Comparison of ENCODE assay signal across 28 mouse cellular contexts in the genomic region with DNA sequence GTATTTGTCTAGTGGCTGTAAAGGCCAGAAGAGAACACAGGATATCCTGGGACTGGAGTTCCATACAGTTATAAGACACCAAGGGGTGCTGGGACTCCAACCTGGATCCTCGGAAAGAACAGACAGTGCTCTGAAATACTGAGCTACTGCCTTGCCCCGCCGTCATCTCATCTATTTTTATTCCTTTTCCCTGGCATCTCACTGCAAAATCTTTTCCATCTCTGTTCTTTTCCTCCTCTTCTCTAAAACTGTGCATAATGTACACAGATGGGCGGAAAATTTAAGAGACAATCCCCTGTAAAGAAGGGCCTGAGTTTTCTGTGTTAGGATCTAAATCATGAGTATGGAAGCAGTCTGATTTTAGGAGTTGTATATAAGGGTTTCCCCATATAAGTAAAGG.
DNase-seq lines count a peak whose midpoint lies in the region; ATAC-seq and TF ChIP-seq lines count a peak whose summit lies in the region.
"Had no signal": no experiment of that assay in that cellular context is flagged by ENCODE, and none has a peak within 500 bp of the region (broad histone marks: within the 10 kb centered on the region; RNA-seq: fewer than 3 reads in every experiment).

No protein-coding gene starts in this region.

- peaks cover 6% of the 10 kb centered on the region for H3K4me1 ChIP-seq in forebrain, postnatal 0 days (ENCODE audit: insufficient read depth)
- H3K4me1 ChIP-seq in forebrain, embryonic 11.5 days (replicated peaks; ENCODE audit: control insufficient read depth, insufficient read depth, low read length) = no peaks in the 10 kb centered on the region
- peaks cover 5% of the 10 kb centered on the region for H3K4me1 ChIP-seq in heart, embryonic 11.5 days (ENCODE audit: control insufficient read depth, insufficient read depth, low read length)
- H3K4me1 ChIP-seq: embryonic facial prominence, embryonic 10.5 days; embryonic facial prominence, embryonic 12.5 days had no signal

- WGBS in forebrain, postnatal 0 days = 67% methylated on average over 4 of the region's 4 CpGs
- 95% methylated on average over 4 of the region's 4 CpGs for WGBS in forebrain, embryonic 11.5 days
- WGBS in heart, embryonic 11.5 days (ENCODE audit: insufficient replicate concordance) = 81% methylated on average over 4 of the region's 4 CpGs

- no peak for ATAC-seq in forebrain, postnatal 0 days
- no peak for ATAC-seq in forebrain, embryonic 11.5 days (replicated peaks; ENCODE audit: low FRiP score)
- ATAC-seq in heart, embryonic 11.5 days (replicated peaks; ENCODE audit: insufficient number of reproducible peaks, low FRiP score, low TSS enrichment) = no peak
- ATAC-seq: activated CD4-positive, CD25-positive, alpha-beta regulatory T cell, adult 4 months; CD4-positive, CD25-positive, alpha-beta regulatory T cell, adult 4 months; forebrain, embryonic 14.5 days; forebrain, embryonic 16.5 days; Patski had no signal

- no peaks in the 10 kb centered on the region for H3K36me3 ChIP-seq in forebrain, postnatal 0 days (ENCODE audit: insufficient read depth)
- H3K36me3 ChIP-seq in forebrain, embryonic 11.5 days (ENCODE audit: control insufficient read depth, insufficient read depth, low read length) = no peaks in the 10 kb centered on the region
- no peaks in the 10 kb centered on the region for H3K36me3 ChIP-seq in heart, embryonic 11.5 days (ENCODE audit: control insufficient read depth, insufficient read depth, low read length)
- H3K36me3 ChIP-seq: embryonic facial prominence, embryonic 12.5 days; forebrain, embryonic 12.5 days had no signal

- no peak overlapping the region for H3K4me3 ChIP-seq in forebrain, postnatal 0 days (ENCODE audit: low read depth, low read length)
- H3K4me3 ChIP-seq in forebrain, embryonic 11.5 days (ENCODE audit: low read depth, low read length) = no peak overlapping the region
- H3K4me3 ChIP-seq in heart, embryonic 11.5 days (ENCODE audit: low read depth, low read length) = no peak overlapping the region
- H3K4me3 ChIP-seq: embryonic facial prominence, embryonic 10.5 days; embryonic facial prominence, embryonic 12.5 days; forebrain, embryonic 12.5 days had no signal

- H3K27ac ChIP-seq in forebrain, postnatal 0 days (ENCODE audit: low read depth, low read length) = peak overlapping the region; percentile 66
- no peak overlapping the region for H3K27ac ChIP-seq in forebrain, embryonic 11.5 days (ENCODE audit: low read depth, low read length)
- H3K27ac ChIP-seq in heart, embryonic 11.5 days (ENCODE audit: low read depth, low read length) = no peak overlapping the region
- H3K27ac ChIP-seq: embryonic facial prominence, embryonic 10.5 days; embryonic facial prominence, embryonic 12.5 days; forebrain, embryonic 12.5 days had no signal

- no peak for TF ChIP-seq CTCF in forebrain, postnatal 0 days (IDR thresholded peaks at IDR 0.05; ENCODE audit: low read depth)

- no peak for DNase-seq in forebrain, postnatal 0 days
- DNase-seq in forebrain, embryonic 11.5 days (ENCODE audit: low spot score) = no peak
- peak; percentile 8 for DNase-seq in heart, adult 11 months
- peak; percentile 15 to 22 for DNase-seq in left cerebral cortex, adult 18-20 months (ENCODE audit: low spot score in 2 of 2)
- no peak for DNase-seq in left cerebral cortex, adult 8-10 months (ENCODE audit: low spot score in 2 of 2)
- DNase-seq in right cerebral cortex, adult 18-20 months = peak; percentile 31
- no peak for DNase-seq in right cerebral cortex, adult 2 months (ENCODE audit: low spot score in 2 of 2)
- DNase-seq: adrenal gland, adult 8-10 months; adrenal gland, postnatal 14 days; adrenal gland, postnatal 36 days; B cell, adult 2 months; cerebellum, adult 11 months; cerebellum, adult 18-20 months; cerebellum, adult 8-10 months; cerebellum, adult 9-11 months; cerebellum, postnatal 14 days; cerebellum, postnatal 36 days had no signal

- no peak overlapping the region for H3K9ac ChIP-seq in forebrain, postnatal 0 days
- no peak overlapping the region for H3K9ac ChIP-seq in forebrain, embryonic 11.5 days (ENCODE audit: low read length)
- H3K9ac ChIP-seq in heart, embryonic 11.5 days (ENCODE audit: low read depth, low read length) = no peak overlapping the region
- H3K9ac ChIP-seq: embryonic facial prominence, embryonic 12.5 days; forebrain, embryonic 12.5 days had no signal

- H3K27me3 ChIP-seq in forebrain, postnatal 0 days (ENCODE audit: insufficient read depth, low read length) = no peaks in the 10 kb centered on the region
- no peaks in the 10 kb centered on the region for H3K27me3 ChIP-seq in forebrain, embryonic 11.5 days (ENCODE audit: control insufficient read depth, insufficient read depth, low read length)
- H3K27me3 ChIP-seq in heart, embryonic 11.5 days (ENCODE audit: control insufficient read depth, insufficient read depth, low read length) = no peaks in the 10 kb centered on the region
- H3K27me3 ChIP-seq: CH12.LX; embryonic facial prominence, embryonic 12.5 days; forebrain, embryonic 12.5 days; Patski had no signal

- H3K4me2 ChIP-seq in forebrain, postnatal 0 days (ENCODE audit: low read depth) = no peak overlapping the region
- H3K4me2 ChIP-seq in forebrain, embryonic 11.5 days (ENCODE audit: low read depth, low read length, severe bottlenecking) = no peak overlapping the region
- H3K4me2 ChIP-seq in heart, embryonic 11.5 days = no peak overlapping the region
- H3K4me2 ChIP-seq: embryonic facial prominence, embryonic 12.5 days; forebrain, embryonic 12.5 days had no signal

- no peaks in the 10 kb centered on the region for H3K9me3 ChIP-seq in forebrain, postnatal 0 days (ENCODE audit: low read length)
- H3K9me3 ChIP-seq in forebrain, embryonic 11.5 days (ENCODE audit: control insufficient read depth, low read length) = no peaks in the 10 kb centered on the region
- H3K9me3 ChIP-seq in heart, embryonic 11.5 days (replicated peaks; ENCODE audit: control insufficient read depth, low read length) = no peaks in the 10 kb centered on the region
- H3K9me3 ChIP-seq: embryonic facial prominence, embryonic 10.5 days; embryonic facial prominence, embryonic 12.5 days; forebrain, embryonic 12.5 days; G1E had no signal

Comparison
In these comparisons a context has a peak if more than half of its experiments do, and no peak if none do; other contexts are left out.
1. DNase-seq: peak in heart, adult 11 months (single experiment), left cerebral cortex, adult 18-20 months (2 of 2) and right cerebral cortex, adult 18-20 months (single experiment); none in forebrain, postnatal 0 days (single experiment), forebrain, embryonic 11.5 days (single experiment), left cerebral cortex, adult 8-10 months (0 of 2) and right cerebral cortex, adult 2 months (0 of 2).